Mouse (Mus musculus) lung, postnatal 10 days (tissue): ENCODE measurements around the gene Ap5b1.

Source experiments
- DNase-seq: peaks from one replicate; pipeline ENCODE4 v3.0.0; 2021

Ap5b1 gene

GRCm38 (mm10) chr19:5568470-5569140, 780 bp downstream of the Ap5b1 start:
- peak; percentile 92 for DNase-seq

GRCm38 (mm10) chr19:5569521-5569920, 1.7 kb downstream of the Ap5b1 start:
- DNase-seq = no peak

- DNase-seq = no peak
Measured at GRCm38 (mm10) chr19:5570353-5571246, 2.8 kb downstream of the Ap5b1 start.

- no peak for DNase-seq
Measured at GRCm38 (mm10) chr19:5571831-5572230, 4.0 kb downstream of the Ap5b1 start.

- peak; percentile 77 for DNase-seq
Measured at GRCm38 (mm10) chr19:5572331-5573125, 4.7 kb downstream of the Ap5b1 start.

GRCm38 (mm10) chr19:5575336-5575735, 7.5 kb downstream of the Ap5b1 start:
- no peak for DNase-seq

GRCm38 (mm10) chr19:5579971-5580370, 12.1 kb downstream of the Ap5b1 start:
- no peak for DNase-seq

- DNase-seq = no peak
Measured at GRCm38 (mm10) chr19:5580776-5581175, 13.0 kb downstream of the Ap5b1 start.

- DNase-seq = no peak
Measured at GRCm38 (mm10) chr19:5581995-5582394, 14.2 kb downstream of the Ap5b1 start.

- peak; percentile 32 for DNase-seq
Measured at GRCm38 (mm10) chr19:5589159-5589558, 21.3 kb downstream of the Ap5b1 start.

GRCm38 (mm10) chr19:5591888-5592287, 24.1 kb downstream of the Ap5b1 start:
- DNase-seq = no peak

- DNase-seq = no peak
Measured at GRCm38 (mm10) chr19:5599224-5599623, 31.4 kb downstream of the Ap5b1 start.

- peak; percentile 79 for DNase-seq
Measured at GRCm38 (mm10) chr19:5601752-5602541, 34.1 kb downstream of the Ap5b1 start, which contains the start of gene Rnaseh2c. Gene Rnaseh2c, plus strand, starts transcription at chr19:5601873.

- DNase-seq = no peak
Measured at GRCm38 (mm10) chr19:5603664-5604063, 35.8 kb downstream of the Ap5b1 start.

- DNase-seq = no peak
Measured at GRCm38 (mm10) chr19:5605126-5605525, 37.3 kb downstream of the Ap5b1 start.

- DNase-seq = peak; percentile 42
Measured at GRCm38 (mm10) chr19:5606196-5606595, 38.4 kb downstream of the Ap5b1 start.

- DNase-seq = no peak
Measured at GRCm38 (mm10) chr19:5607705-5608410, 40.0 kb downstream of the Ap5b1 start.

- DNase-seq = no peak
Measured at GRCm38 (mm10) chr19:5608707-5609106, 40.9 kb downstream of the Ap5b1 start.

- no peak for DNase-seq
Measured at GRCm38 (mm10) chr19:5609171-5609546, 41.3 kb downstream of the Ap5b1 start.

- peak; percentile 94 for DNase-seq
Measured at GRCm38 (mm10) chr19:5609547-5610404, 42.0 kb downstream of the Ap5b1 start, which contains the start of gene Kat5. Gene Kat5, minus strand, starts transcription at chr19:5610237.

- peak; percentile 32 for DNase-seq
Measured at GRCm38 (mm10) chr19:5611973-5612372, 44.1 kb downstream of the Ap5b1 start.
